Mouse (Mus musculus) cerebellum, postnatal 4 days (tissue): ENCODE measurements around the gene Fam89b.
"Not testable (repeated sequence)": the region's sequence is repeated elsewhere in the genome, so short reads cannot be mapped to it uniquely, and the experiment has no call there.

Experiments used
- DNase-seq, 2 experiments: peaks; one replicate each; pipeline ENCODE4 v3.0.0; 2022; ENCODE audit warnings: low spot score in 2 of 2, mixed read lengths in 1 of 2

The Fam89b gene

GRCm38 (mm10) chr19:5711218-5711617 is 18.2 kb downstream of the Fam89b start:
- peak in 1 of 2 experiments; percentile 65 for DNase-seq

- DNase-seq = no peak
These were observed 18.9 kb downstream of the Fam89b start for GRCm38 (mm10) chr19:5710581-5710980.

GRCm38 (mm10) chr19:5710068-5710467 is 19.4 kb downstream of the Fam89b start:
- no peak for DNase-seq

GRCm38 (mm10) chr19:5704801-5705571 is 24.5 kb downstream of the Fam89b start:
- DNase-seq = no peak

GRCm38 (mm10) chr19:5704163-5704800 is 25.2 kb downstream of the Fam89b start, which contains the start of gene Kcnk7:
Gene Kcnk7 (plus strand): TSS chr19:5704367.
- no peak for DNase-seq

GRCm38 (mm10) chr19:5695849-5696462 is 33.5 kb downstream of the Fam89b start:
- no peak for DNase-seq

GRCm38 (mm10) chr19:5693801-5694200 is 35.7 kb downstream of the Fam89b start:
- DNase-seq = no peak

GRCm38 (mm10) chr19:5692913-5693396 is 36.5 kb downstream of the Fam89b start:
- no peak for DNase-seq

- DNase-seq = no peak
These were observed 37.2 kb downstream of the Fam89b start for GRCm38 (mm10) chr19:5692086-5692912.

GRCm38 (mm10) chr19:5691601-5692000 is 37.9 kb downstream of the Fam89b start:
- no peak for DNase-seq

GRCm38 (mm10) chr19:5690343-5690735 is 39.1 kb downstream of the Fam89b start:
- DNase-seq = peak in 1 of 2 experiments; percentile 27

- DNase-seq = peak in 1 of 2 experiments; percentile 52
These were observed 39.7 kb downstream of the Fam89b start for GRCm38 (mm10) chr19:5689565-5690342.

GRCm38 (mm10) chr19:5689088-5689428 is 40.4 kb downstream of the Fam89b start:
- no peak for DNase-seq

GRCm38 (mm10) chr19:5688200-5689087 is 41.0 kb downstream of the Fam89b start, which contains the start of the genes Map3k11 and Pcnx3:
Gene Map3k11 (plus strand): TSS chr19:5688742.
Gene Pcnx3 (minus strand): TSS chr19:5688908.
- DNase-seq = peak; percentile 87 to 94

GRCm38 (mm10) chr19:5687738-5688137 is 41.7 kb downstream of the Fam89b start:
- no peak for DNase-seq

GRCm38 (mm10) chr19:5686954-5687353 is 42.5 kb downstream of the Fam89b start:
- DNase-seq = not testable (repeated sequence)

- DNase-seq = no peak
These were observed 43.0 kb downstream of the Fam89b start for GRCm38 (mm10) chr19:5686437-5686836.

GRCm38 (mm10) chr19:5685861-5686260 is 43.6 kb downstream of the Fam89b start:
- no peak for DNase-seq

GRCm38 (mm10) chr19:5685431-5685830 is 44.0 kb downstream of the Fam89b start:
- DNase-seq = no peak

GRCm38 (mm10) chr19:5684985-5685384 is 44.5 kb downstream of the Fam89b start:
- DNase-seq = no peak
